Mouse (Mus musculus) kidney, embryonic 14.5 days (tissue): Measurements from ENCODE around the gene Cd5l. TPM values are rescaled to one million over a fixed set of nuclear protein-coding genes. Genes with fewer than 3 reads are reported as not detected.
"Not testable (repeated sequence)": the region's sequence is repeated elsewhere in the genome, so short reads cannot be mapped to it uniquely, and the experiment has no call there.

Experiments used
- ATAC-seq: fragments of 200-750 bp; cut with Nextera tagmentation; 2 replicates; pipeline ENCODE4 v1.8.0; 2017; ENCODE audit warnings: moderate number of reproducible peaks, mild to moderate bottlenecking, moderate TSS enrichment, moderate library complexity; ENCODE audit not compliant: low FRiP score, low TSS enrichment
- H3K27ac ChIP-seq: fragments of 300-500 bp; sonication (generic); 2 replicates; pipeline ENCODE4 v1.5.1; 2014; ENCODE audit warnings: low read depth, mild to moderate bottlenecking, low read length, moderate library complexity, mixed read lengths
- H3K27me3 ChIP-seq: fragments of 300-500 bp; sonication (generic); 2 replicates; pipeline ENCODE4 v1.6.1; 2014; ENCODE audit warnings: mild to moderate bottlenecking, low read length; ENCODE audit not compliant: control insufficient read depth, insufficient read depth
- H3K36me3 ChIP-seq: fragments of 300-500 bp; sonication (generic); 2 replicates; pipeline ENCODE4 v1.6.1; 2014; ENCODE audit warnings: low read length, mixed read lengths; ENCODE audit not compliant: control insufficient read depth, insufficient read depth
- H3K4me1 ChIP-seq: fragments of 300-500 bp; sonication (generic); 2 replicates; pipeline ENCODE4 v1.6.1; 2014; ENCODE audit warnings: low read length, mixed read lengths; ENCODE audit not compliant: control insufficient read depth, insufficient read depth
- H3K4me2 ChIP-seq: fragments of 300-500 bp; sonication (generic); replicated peaks from 2 replicates; pipeline ENCODE4 v1.6.1; 2014; ENCODE audit warnings: low read depth, mild to moderate bottlenecking, low read length
- H3K4me3 ChIP-seq: fragments of 300-500 bp; sonication (generic); 2 replicates; pipeline ENCODE4 v1.5.1; 2014; ENCODE audit warnings: mild to moderate bottlenecking, low read length
- H3K9ac ChIP-seq: fragments of 300-500 bp; sonication (generic); 2 replicates; pipeline ENCODE4 v1.6.1; 2014; ENCODE audit warnings: low read depth, mild to moderate bottlenecking, low read length, moderate library complexity
- H3K9me3 ChIP-seq: fragments of 300-500 bp; sonication (generic); 2 replicates; pipeline ENCODE4 v1.6.1; 2016; ENCODE audit warnings: low read length; ENCODE audit not compliant: control insufficient read depth
- WGBS: fragments of 180-500 bp; shearing (Covaris S2); extraction: QIAGEN DNeasy Blood & Tissue Kit; methylation state at CpG from one replicate; pipeline ENCODE4 v1.1.7; 2014; 5-methylcytosine and 5-hydroxymethylcytosine counted together
- polyA plus RNA-seq: library from polyadenylated mRNA; unstranded; fragments of >200 nt; fragmentation: Nextera tagmentation; extraction: Ambion mirVana; gene quantifications from 2 replicates; pipeline ENCODE4 v1.2.1, GENCODE M21; 2014

The Cd5l gene
- polyA plus RNA-seq, 1 experiment from 2014 or later = not detected

DNA sequence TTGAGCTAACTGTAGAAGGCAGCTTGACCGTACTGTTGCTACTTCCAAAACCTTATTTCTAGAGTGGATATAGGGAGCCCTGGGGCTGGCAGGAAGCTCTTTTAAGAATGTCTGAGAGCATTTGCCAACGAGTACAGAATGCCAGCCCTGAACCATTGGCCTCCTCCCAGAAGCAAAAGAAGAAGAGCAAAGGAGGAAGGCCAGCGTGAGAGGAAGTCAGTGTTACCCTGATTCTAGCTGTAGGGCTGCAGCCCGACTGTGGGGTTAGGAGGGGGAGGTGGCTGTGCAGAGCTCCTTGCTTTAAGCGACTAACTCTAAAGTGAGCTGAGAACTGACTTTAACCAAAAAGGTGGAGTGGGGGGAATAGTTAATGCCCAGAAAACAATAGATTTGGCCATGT is 11.5 kb downstream of the Cd5l start:
- no peak overlapping the region for H3K9ac ChIP-seq
- no peaks in the 10 kb centered on the region for H3K9me3 ChIP-seq
- H3K36me3 ChIP-seq = no peaks in the 10 kb centered on the region
- no peak overlapping the region for H3K4me2 ChIP-seq
- no peak for ATAC-seq
- no peak overlapping the region for H3K27ac ChIP-seq
- no peaks in the 10 kb centered on the region for H3K4me1 ChIP-seq
- WGBS = 75% methylated on average over 5 of the region's 5 CpGs
- H3K27me3 ChIP-seq = no peaks in the 10 kb centered on the region
- H3K4me3 ChIP-seq = no peak overlapping the region

DNA sequence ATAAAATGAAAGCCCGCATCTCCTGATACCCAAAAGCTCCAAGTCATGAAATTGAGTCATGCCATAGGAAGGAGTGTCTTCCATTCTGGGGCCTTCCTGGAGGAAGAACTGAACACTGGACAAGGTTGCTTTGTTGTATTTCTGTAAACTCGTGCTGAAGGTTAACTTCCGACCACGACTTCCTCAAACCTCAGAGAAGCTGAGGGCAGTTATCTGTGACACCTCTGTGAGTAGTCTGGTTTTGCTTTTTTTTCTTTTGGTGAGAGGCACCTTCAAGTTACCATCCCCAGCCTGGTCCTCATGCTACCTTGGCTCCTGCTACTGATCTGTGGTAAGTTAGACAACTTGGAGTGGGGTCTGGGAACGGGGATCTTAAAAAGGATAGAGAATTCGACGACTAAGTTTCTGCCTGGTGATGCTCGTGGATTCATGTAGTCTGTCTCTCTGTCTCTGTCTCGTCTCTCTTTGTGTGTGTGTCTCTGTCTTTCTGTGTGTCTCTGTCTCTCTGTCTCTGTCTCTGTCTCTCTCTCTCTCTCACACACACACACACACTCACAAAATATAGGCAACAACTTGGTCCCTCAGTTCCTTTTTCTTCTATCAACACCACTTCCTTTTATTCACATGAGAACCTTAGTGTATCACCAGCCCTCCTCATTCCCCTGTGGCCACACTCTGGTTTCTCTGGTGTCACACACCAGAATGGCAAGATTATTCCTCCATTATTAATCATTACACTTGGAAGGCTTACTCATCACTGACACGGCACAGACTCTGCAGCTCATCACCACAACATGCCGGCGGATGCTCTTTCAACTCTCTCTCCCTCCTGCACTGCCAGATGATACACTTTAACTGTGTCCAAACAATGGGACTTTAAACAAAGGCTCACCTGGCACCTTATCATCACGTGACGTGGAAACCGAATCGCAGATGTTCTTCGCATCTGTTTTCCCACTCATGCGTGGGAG is 18.8 kb downstream of the Cd5l start, which contains the start of gene Fcrl1:
Gene Fcrl1, plus strand, starts transcription at position 193 of the 971 bp plus-strand sequence.
- H3K27me3 ChIP-seq = no peaks in the 10 kb centered on the region
- no peak for ATAC-seq
- no peaks in the 10 kb centered on the region for H3K9me3 ChIP-seq
- no peak within 1 kb of the TSS for H3K9ac ChIP-seq
- H3K36me3 ChIP-seq = no peaks in the 10 kb centered on the region
- no peaks in the 10 kb centered on the region for H3K4me1 ChIP-seq
- H3K27ac ChIP-seq = no peak within 1 kb of the TSS
- H3K4me2 ChIP-seq = no peak within 1 kb of the TSS
- H3K4me3 ChIP-seq = no peak within 1 kb of the TSS
- WGBS = 86% methylated on average over 18 of the region's 18 CpGs

DNA sequence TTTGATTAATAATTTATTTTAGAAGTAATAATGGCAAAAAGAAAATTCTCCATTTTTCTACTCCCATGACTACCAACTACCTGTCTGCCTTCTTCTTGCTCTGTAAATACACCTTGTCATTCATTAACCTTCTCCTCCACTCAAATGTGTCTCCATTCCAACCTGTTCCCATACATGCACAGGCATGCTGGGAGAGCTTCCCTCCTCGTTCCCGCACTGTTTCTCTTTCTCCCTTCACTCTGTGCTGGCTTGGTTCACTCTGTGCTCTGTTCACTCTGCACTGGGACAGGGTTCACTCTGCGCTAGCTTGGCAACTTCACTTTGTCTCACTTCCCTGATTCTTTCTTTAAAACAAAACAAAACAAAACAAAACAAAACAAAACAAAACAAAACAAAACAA is 19.5 kb downstream of the Cd5l start:
- no peaks in the 10 kb centered on the region for H3K4me1 ChIP-seq
- no peak overlapping the region for H3K27ac ChIP-seq
- H3K36me3 ChIP-seq = no peaks in the 10 kb centered on the region
- WGBS = 66% methylated on average over 3 of the region's 3 CpGs
- no peak overlapping the region for H3K9ac ChIP-seq
- no peak for ATAC-seq
- H3K9me3 ChIP-seq = no peaks in the 10 kb centered on the region
- H3K4me3 ChIP-seq = no peak overlapping the region
- no peak overlapping the region for H3K4me2 ChIP-seq
- no peaks in the 10 kb centered on the region for H3K27me3 ChIP-seq

DNA sequence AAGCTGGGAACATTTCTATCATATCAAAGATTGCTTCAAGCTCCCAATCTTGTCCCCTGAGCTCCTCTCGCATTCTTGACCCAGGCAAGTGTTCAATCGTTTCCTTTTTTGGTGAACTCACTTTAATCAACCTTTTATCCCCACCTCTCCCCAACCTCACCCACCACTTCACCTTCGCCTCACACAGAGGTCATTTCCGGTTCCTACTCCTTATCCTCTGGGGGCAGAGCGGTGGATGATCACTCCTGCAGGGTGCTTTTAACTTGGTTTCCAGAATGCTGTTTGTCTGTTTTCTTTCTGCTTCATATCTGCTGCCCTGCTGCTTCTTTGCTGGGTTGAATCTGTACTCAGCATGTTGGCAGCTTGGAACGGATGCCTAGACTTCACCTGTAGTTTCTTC is 20.0 kb downstream of the Cd5l start:
- ATAC-seq = no peak
- H3K4me3 ChIP-seq = no peak overlapping the region
- no peaks in the 10 kb centered on the region for H3K4me1 ChIP-seq
- no peak overlapping the region for H3K4me2 ChIP-seq
- H3K27me3 ChIP-seq = no peaks in the 10 kb centered on the region
- H3K9ac ChIP-seq = no peak overlapping the region
- no peaks in the 10 kb centered on the region for H3K36me3 ChIP-seq
- WGBS = 60% methylated on average over 6 of the region's 6 CpGs
- H3K9me3 ChIP-seq = no peaks in the 10 kb centered on the region
- no peak overlapping the region for H3K27ac ChIP-seq

DNA sequence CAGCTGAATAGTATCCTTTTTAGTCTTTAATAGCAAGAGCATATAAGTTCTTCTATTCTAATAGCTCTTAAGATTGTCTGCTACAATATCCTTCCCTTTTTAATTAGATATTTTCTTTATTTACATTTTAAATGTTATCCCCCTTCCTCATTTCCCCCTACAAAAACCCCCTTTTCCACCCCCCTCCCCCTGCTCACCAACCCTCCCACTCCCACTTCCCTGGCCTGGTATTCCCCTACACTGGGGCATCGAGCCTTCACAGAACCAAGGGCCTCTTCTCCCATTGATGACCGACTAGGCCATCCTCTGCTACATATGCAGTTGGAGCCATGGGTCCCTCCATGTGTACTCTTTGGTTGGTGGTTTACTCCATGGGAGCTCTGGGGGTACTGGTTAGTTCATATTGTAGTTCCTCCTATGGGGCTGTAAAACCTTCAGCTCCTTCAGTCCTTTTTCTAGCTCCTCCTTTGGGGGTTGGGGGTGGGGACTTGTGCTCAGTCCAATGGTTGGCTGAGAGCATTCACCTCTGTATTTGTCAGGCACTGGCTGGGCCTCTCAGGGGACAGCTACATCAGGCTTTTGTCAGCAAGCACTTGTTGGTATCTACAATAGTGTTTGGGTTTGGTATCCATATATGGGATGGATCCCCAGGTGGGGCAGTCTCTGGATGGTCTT is 22.1 kb downstream of the Cd5l start:
- not testable (repeated sequence) for H3K4me2 ChIP-seq, H3K9me3 ChIP-seq, H3K36me3 ChIP-seq, ATAC-seq, H3K4me3 ChIP-seq, H3K27ac ChIP-seq, H3K4me1 ChIP-seq, H3K9ac ChIP-seq, H3K27me3 ChIP-seq
- 89% methylated on average over 2 of the region's 2 CpGs for WGBS

DNA sequence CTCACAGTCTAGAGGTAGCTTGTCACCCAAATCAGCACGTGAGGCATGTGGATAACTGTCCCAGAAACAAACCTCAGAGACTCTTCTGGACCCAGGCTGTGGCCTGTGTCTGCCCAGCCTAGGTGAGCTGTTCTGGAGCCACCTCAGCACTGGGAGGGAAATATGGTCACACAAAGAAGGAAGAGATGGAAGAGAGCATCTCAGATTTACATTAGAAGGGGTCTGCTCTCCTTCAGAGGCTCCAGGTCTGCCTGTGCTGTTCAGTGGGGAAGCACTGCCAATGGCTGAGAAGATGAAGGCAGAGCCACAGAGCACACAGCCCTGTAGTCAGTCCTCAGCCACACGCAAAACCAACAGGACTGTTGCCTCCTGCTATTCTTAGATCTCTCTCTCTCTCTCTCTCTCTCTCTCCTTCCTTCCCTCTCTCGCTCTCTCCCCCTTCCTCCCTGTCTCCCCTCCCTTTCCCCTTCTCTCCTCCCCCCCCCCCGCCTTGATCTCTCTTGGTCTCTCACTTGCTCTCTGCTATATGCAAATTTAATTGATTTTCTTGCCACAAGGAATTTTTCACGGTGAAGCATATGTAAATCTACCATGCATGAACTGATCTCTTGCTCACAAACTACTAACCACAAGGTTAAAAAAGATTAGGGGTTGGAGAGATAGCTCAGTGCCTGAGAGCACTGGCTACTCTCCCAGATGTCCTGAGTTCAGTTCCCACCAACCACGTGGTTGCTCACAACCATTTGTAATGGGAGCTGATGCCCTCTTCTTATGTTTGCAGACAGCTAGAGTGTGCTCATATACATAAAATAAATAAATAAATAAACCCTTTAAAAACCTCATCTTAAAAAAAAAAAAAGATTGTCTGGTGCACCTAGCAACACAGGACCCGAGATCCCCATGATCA is 24.4 kb downstream of the Cd5l start:
- Histone ChIP-seq H3K9me3 (no peaks in the 10 kb centered on the region), H3K4me3 (no peak overlapping the region), H3K4me2 (no peak overlapping the region), H3K36me3 (no peaks in the 10 kb centered on the region), H3K4me1 (no peaks in the 10 kb centered on the region), H3K27me3 (no peaks in the 10 kb centered on the region), H3K27ac (no peak overlapping the region), H3K9ac (no peak overlapping the region)
- WGBS = 67% methylated on average over 7 of the region's 7 CpGs
- ATAC-seq = no peak

DNA sequence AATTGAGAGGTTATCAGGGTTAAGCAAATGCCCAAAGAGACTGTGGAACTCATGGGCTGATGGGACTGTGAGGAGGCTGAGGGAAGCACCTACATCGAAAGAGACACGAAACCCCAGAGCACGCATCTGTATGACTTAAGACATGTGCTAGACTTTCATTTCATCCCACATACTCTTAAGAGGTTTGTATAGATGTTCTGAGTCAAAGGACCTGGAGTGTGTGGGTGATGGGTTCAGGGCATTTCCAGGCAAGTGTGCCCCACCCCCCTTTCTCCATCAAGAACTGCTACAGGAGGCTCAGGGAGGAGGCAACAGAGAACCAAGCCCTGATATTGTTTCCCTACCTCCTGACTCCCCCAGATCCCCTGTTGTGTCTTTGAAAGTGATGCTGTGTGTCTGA is 25.6 kb downstream of the Cd5l start:
- H3K4me2 ChIP-seq = no peak overlapping the region
- no peak overlapping the region for H3K4me3 ChIP-seq
- no peak overlapping the region for H3K9ac ChIP-seq
- H3K27ac ChIP-seq = no peak overlapping the region
- H3K36me3 ChIP-seq = no peaks in the 10 kb centered on the region
- no peaks in the 10 kb centered on the region for H3K4me1 ChIP-seq
- no peaks in the 10 kb centered on the region for H3K27me3 ChIP-seq
- H3K9me3 ChIP-seq = no peaks in the 10 kb centered on the region
- ATAC-seq = no peak
- WGBS = 93% methylated on average over 3 of the region's 3 CpGs

DNA sequence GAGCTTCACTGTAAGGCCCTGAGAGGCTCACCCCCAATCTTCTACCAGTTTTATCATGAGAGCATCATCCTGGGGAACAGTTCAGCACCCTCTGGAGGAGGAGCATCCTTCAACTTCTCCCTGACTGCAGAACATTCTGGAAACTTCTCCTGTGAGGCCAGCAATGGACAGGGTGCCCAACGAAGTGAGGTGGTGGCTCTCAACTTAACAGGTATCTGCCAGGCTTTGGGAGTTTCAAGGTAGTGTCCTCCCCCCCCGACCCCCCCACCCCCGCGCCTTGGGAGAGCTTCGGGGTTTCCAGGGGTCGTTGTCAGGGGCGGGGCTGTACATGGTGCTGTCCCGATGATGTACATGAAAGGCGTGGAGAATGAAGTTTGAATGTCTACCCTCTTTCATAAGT is 27.4 kb downstream of the Cd5l start:
- Histone ChIP-seq H3K27me3 (no peaks in the 10 kb centered on the region), H3K4me2 (no peak overlapping the region), H3K9ac (no peak overlapping the region), H3K4me1 (no peaks in the 10 kb centered on the region), H3K4me3 (no peak overlapping the region), H3K9me3 (no peaks in the 10 kb centered on the region), H3K36me3 (no peaks in the 10 kb centered on the region), H3K27ac (no peak overlapping the region)
- WGBS = 85% methylated on average over 9 of the region's 9 CpGs
- ATAC-seq = no peak
